Mouse (Mus musculus) gastrocnemius, adult 2 months (tissue): ENCODE measurements around the gene Efna5. TPM values are rescaled to one million over a fixed set of nuclear protein-coding genes. Genes with fewer than 3 reads are reported as not detected.
A peak's percentile ranks its signal among the peaks of the same experiment; 100 is the strongest.

Source experiments
- DNase-seq: peaks from one replicate; pipeline ENCODE4 v3.0.0; 2022
- H3K27ac ChIP-seq: fragments of 200-600 bp; 2 replicates; pipeline ENCODE4 v1.8.1; 2022; ENCODE audit warnings: mild to moderate bottlenecking
- H3K4me3 ChIP-seq: fragments of 200-600 bp; 2 replicates; pipeline ENCODE4 v1.8.1; 2022; ENCODE audit warnings: mild to moderate bottlenecking, moderate library complexity
- CTCF ChIP-seq: fragments of 200-600 bp; IDR thresholded peaks from 2 replicates; pipeline ENCODE4 v1.8.1; 2022; ENCODE audit warnings: antibody characterized with exemption, mild to moderate bottlenecking, moderate library complexity
- intact Hi-C: fragments of 180-260 bp; cut with DNase I; formaldehyde crosslinking; loops from one replicate; pipeline ENCODE4 v1.15.1; 2025
- total RNA-seq, 2 experiments: library from RNA; stranded (reverse); gene quantifications; 2 replicates each; pipeline ENCODE4 v1.2.3; 2021

Efna5 gene
- total RNA-seq, 2 experiments from 2014 or later = 0.13 to 0.86 TPM

GRCm38 (mm10) chr17:62879526-62880310 is 1.4 kb downstream of the Efna5 start:
- no peak for TF ChIP-seq CTCF
- no peak for DNase-seq
- Histone ChIP-seq H3K4me3 (peak overlapping the region; percentile 87), H3K27ac (peak overlapping the region; percentile 12; the same call in 1 of the 2 replicates)
- intact Hi-C loops = loop anchor here (5.0 kb wide), 1 partner anchor 588 kb away; no protein-coding TSS in a partner anchor

- TF ChIP-seq CTCF = no peak
- no peak for DNase-seq
- H3K27ac ChIP-seq = no peak overlapping the region
- intact Hi-C loops = no loop called here
- H3K4me3 ChIP-seq = no peak overlapping the region
These were observed 5.4 kb downstream of the Efna5 start for GRCm38 (mm10) chr17:62875727-62876126.

GRCm38 (mm10) chr17:62871928-62872327 is 9.2 kb downstream of the Efna5 start:
- intact Hi-C loops = no loop called here
- no peak overlapping the region for H3K4me3 ChIP-seq
- no peak for DNase-seq
- TF ChIP-seq CTCF = no peak
- H3K27ac ChIP-seq = no peak overlapping the region

GRCm38 (mm10) chr17:62871191-62871590 is 9.9 kb downstream of the Efna5 start:
- Histone ChIP-seq H3K27ac (no peak overlapping the region), H3K4me3 (no peak overlapping the region)
- TF ChIP-seq CTCF = no peak
- DNase-seq = no peak
- intact Hi-C loops = no loop called here

- Histone ChIP-seq H3K4me3 (no peak overlapping the region), H3K27ac (no peak overlapping the region)
- intact Hi-C loops = no loop called here
- DNase-seq = no peak
- TF ChIP-seq CTCF = no peak
These were observed 10.7 kb downstream of the Efna5 start for GRCm38 (mm10) chr17:62870446-62870845.

- no peak overlapping the region for H3K4me3 ChIP-seq
- intact Hi-C loops = no loop called here
- no peak for TF ChIP-seq CTCF
- H3K27ac ChIP-seq = no peak overlapping the region
- DNase-seq = no peak
These were observed 16.2 kb downstream of the Efna5 start for GRCm38 (mm10) chr17:62864966-62865365.

- TF ChIP-seq CTCF = no peak
- Histone ChIP-seq H3K4me3 (no peak overlapping the region), H3K27ac (no peak overlapping the region)
- intact Hi-C loops = no loop called here
- no peak for DNase-seq
These were observed 18.1 kb downstream of the Efna5 start for GRCm38 (mm10) chr17:62863004-62863403.

GRCm38 (mm10) chr17:62862298-62862999 is 18.7 kb downstream of the Efna5 start:
- TF ChIP-seq CTCF = no peak
- no peak for DNase-seq
- intact Hi-C loops = no loop called here
- no peak overlapping the region for H3K27ac ChIP-seq
- no peak overlapping the region for H3K4me3 ChIP-seq

- intact Hi-C loops = no loop called here
- Histone ChIP-seq H3K4me3 (no peak overlapping the region), H3K27ac (no peak overlapping the region)
- DNase-seq = no peak
- no peak for TF ChIP-seq CTCF
These were observed 23.8 kb downstream of the Efna5 start for GRCm38 (mm10) chr17:62857275-62857674.

GRCm38 (mm10) chr17:62853741-62854140 is 27.4 kb downstream of the Efna5 start:
- Histone ChIP-seq H3K27ac (no peak overlapping the region), H3K4me3 (no peak overlapping the region)
- DNase-seq = no peak
- intact Hi-C loops = no loop called here
- TF ChIP-seq CTCF = no peak

GRCm38 (mm10) chr17:62852822-62853608 is 28.1 kb downstream of the Efna5 start:
- no peak overlapping the region for H3K4me3 ChIP-seq
- no peak for DNase-seq
- intact Hi-C loops = no loop called here
- TF ChIP-seq CTCF = no peak
- no peak overlapping the region for H3K27ac ChIP-seq

GRCm38 (mm10) chr17:62851268-62851667 is 29.8 kb downstream of the Efna5 start:
- no peak for TF ChIP-seq CTCF
- no peak for DNase-seq
- H3K4me3 ChIP-seq = no peak overlapping the region
- intact Hi-C loops = no loop called here
- no peak overlapping the region for H3K27ac ChIP-seq

- intact Hi-C loops = no loop called here
- TF ChIP-seq CTCF = no peak
- no peak for DNase-seq
- Histone ChIP-seq H3K27ac (no peak overlapping the region), H3K4me3 (no peak overlapping the region)
These were observed 30.5 kb downstream of the Efna5 start for GRCm38 (mm10) chr17:62850603-62851002.
